Mouse (Mus musculus) CH12.LX (cell line): Measurements from ENCODE around the gene Cmah.

Experiments used
- CTCF ChIP-seq, 2 experiments: IDR thresholded peaks in 1 of 2; conservative IDR thresholded peaks in 1 of 2; 2 replicates each; pipeline ENCODE4 v1.5.1; 2011 to 2012; ENCODE audit warnings: low read depth in 2 of 2, low read length in 2 of 2, improper control_type of control experiment in 1 of 2, inconsistent platforms in 1 of 2, mild to moderate bottlenecking in 1 of 2, moderate library complexity in 1 of 2
- EP300 ChIP-seq: IDR thresholded peaks from 2 replicates; pipeline ENCODE4 v1.6.1; 2011; ENCODE audit warnings: low read length, improper control_type of control experiment
- ZC3H11A ChIP-seq: IDR thresholded peaks from 2 replicates; pipeline ENCODE4 v1.6.1; 2012; ENCODE audit warnings: low read depth, mild to moderate bottlenecking, inconsistent platforms, low read length, improper control_type of control experiment

DNA sequence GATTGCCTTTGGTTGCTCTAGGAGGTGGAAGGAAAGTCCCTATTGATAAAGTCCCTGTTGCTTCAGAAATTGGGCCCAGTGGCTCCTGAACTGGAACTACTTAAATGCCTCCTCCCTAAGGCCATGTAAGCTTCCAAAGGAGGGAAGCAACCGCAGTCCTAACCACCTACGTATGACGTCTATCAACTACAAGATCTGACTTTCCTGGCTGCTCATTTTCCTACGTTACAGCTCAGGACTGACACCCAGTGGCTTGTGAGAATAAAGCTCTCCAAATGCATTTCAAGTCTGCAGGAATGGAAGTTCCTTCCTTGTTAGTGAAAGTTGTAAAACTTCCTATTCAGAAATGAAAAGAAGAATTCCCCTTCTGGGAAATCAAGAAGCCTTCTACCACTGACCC lies 8.6 kb upstream of the Cmah start:
- TF ChIP-seq EP300: no peak
- TF ChIP-seq ZC3H11A: no peak
- TF ChIP-seq CTCF (conservative IDR thresholded peaks at IDR 0.05 in 1 of 2, IDR thresholded peaks at IDR 0.05 in 1 of 2; ENCODE audit: low read depth in 2 of 2, low read length in 2 of 2): peak; percentile 31 to 76; a peak in 3 of 4 replicates
